Mouse (Mus musculus) bone marrow, adult 2 months (tissue): Measurements from ENCODE around the gene Atp1b2. TPM values are rescaled to one million over a fixed set of nuclear protein-coding genes. Genes with fewer than 3 reads are reported as not detected.

Experiments used
- H3K27ac ChIP-seq: fragments of 200-500 bp; 2 replicates; pipeline ENCODE4 v1.5.1; 2012; ENCODE audit warnings: low read depth, mild to moderate bottlenecking, control low read depth, inconsistent platforms, low read length; ENCODE audit not compliant: control insufficient read depth, poor library complexity, insufficient read depth
- H3K4me1 ChIP-seq: fragments of 200-500 bp; 2 replicates; pipeline ENCODE4 v1.6.1; 2011; ENCODE audit warnings: low read length; ENCODE audit not compliant: control insufficient read depth, insufficient read depth
- H3K4me3 ChIP-seq: fragments of 200-500 bp; replicated peaks from 2 replicates; pipeline ENCODE3; 2011; ENCODE audit warnings: mild to moderate bottlenecking, low read depth, low read length, control low read depth; ENCODE audit not compliant: control insufficient read depth
- CTCF ChIP-seq: fragments of 200-500 bp; IDR thresholded peaks from 2 replicates; pipeline ENCODE4 v1.5.1; 2011; ENCODE audit warnings: low read length, control low read depth; ENCODE audit not compliant: control insufficient read depth, insufficient read depth
- POLR2A ChIP-seq: fragments of 200-500 bp; IDR thresholded peaks from 2 replicates; pipeline ENCODE4 v1.6.1; 2011; ENCODE audit warnings: low read depth, mild to moderate bottlenecking, control low read depth, low read length, borderline replicate concordance; ENCODE audit not compliant: control insufficient read depth
- WGBS: fragments of 180-500 bp; shearing (Covaris S2); methylation state at CpG from one replicate; pipeline ENCODE4 v1.1.7; 2018; 5-methylcytosine and 5-hydroxymethylcytosine counted together
- polyA plus RNA-seq: library from polyadenylated mRNA; stranded (reverse); fragments of >200 nt; gene quantifications from 2 replicates; pipeline ENCODE4 v1.2.4, GENCODE M21; 2011; ENCODE audit warnings: low replicate concordance; ENCODE audit not compliant: missing spikeins, insufficient read depth, insufficient read length

Gene Atp1b2
- polyA plus RNA-seq, 1 experiment = 12.1 TPM

DNA sequence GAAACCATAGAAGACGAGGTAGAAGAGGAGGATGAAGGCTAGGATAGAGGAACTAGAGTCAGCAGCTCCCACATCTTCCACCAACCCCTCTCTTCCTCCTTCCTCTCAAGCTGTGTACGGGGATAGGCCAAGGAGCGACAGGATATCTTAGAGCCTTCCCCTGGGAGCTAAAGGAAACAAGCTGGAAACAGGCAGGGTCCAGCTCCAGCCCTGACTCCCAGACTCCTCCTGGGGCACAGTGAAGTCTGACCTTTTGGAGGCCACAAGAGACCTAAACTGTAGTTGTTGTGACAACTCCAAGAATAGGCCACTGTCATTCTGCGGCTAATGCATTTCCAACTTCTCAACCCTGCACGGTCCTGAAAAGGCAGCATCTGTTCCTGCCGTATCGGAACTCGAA, 2.2 kb downstream of the Atp1b2 start:
- 83% methylated on average over 8 of the region's 8 CpGs for WGBS
- no peak overlapping the region for H3K4me3 ChIP-seq
- TF ChIP-seq CTCF (no peak), POLR2A (no peak)
- H3K4me1 ChIP-seq = no peaks in the 10 kb centered on the region
- no peak overlapping the region for H3K27ac ChIP-seq

DNA sequence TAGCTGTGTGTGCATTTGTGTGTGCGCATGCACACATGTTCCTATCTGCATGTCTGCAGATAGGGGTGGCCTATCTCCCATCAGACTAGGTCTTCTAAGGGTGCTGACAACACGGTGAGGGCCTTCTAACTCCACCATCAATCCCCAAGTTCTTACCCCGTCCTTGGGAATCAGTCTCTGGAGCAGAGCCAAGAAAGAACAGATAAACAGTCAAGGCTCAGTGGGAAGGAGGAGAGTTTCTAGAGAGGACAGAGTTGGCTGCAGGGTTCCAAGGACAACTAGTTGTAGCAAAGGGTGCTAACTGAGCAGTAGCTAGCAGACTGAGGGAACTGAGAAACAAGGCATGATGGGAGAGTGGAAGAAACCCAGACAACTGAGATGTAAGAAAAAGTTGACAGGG, 4.0 kb downstream of the Atp1b2 start:
- Histone ChIP-seq H3K4me3 (no peak overlapping the region), H3K27ac (no peak overlapping the region), H3K4me1 (no peaks in the 10 kb centered on the region)
- WGBS = 57% methylated on average over 3 of the region's 3 CpGs
- TF ChIP-seq CTCF = no peak
- no peak for TF ChIP-seq POLR2A

DNA sequence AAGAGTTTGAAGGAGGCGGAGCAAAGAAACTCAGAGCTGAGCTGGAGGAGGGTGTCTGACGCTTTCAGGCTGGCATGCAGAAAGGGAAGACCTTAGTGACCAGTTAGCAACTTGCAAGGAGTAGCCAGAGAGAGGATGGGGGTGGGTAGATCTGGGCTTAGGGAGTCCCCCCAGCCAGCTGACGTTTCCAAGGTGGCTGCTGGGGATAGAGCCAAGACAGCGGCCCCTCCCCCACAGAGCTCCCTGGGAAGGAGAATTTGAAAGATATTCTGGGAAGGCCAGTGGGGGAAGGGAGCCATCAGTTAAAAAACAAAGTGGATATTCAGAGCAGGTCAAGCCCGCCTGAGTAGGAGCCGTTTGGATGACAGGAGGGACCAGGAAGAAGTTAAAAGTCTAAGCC, 5.6 kb downstream of the Atp1b2 start:
- WGBS = 63% methylated on average over 6 of the region's 6 CpGs
- TF ChIP-seq POLR2A (no peak), CTCF (no peak)
- H3K27ac ChIP-seq = no peak overlapping the region
- H3K4me3 ChIP-seq = no peak overlapping the region
- no peaks in the 10 kb centered on the region for H3K4me1 ChIP-seq

DNA sequence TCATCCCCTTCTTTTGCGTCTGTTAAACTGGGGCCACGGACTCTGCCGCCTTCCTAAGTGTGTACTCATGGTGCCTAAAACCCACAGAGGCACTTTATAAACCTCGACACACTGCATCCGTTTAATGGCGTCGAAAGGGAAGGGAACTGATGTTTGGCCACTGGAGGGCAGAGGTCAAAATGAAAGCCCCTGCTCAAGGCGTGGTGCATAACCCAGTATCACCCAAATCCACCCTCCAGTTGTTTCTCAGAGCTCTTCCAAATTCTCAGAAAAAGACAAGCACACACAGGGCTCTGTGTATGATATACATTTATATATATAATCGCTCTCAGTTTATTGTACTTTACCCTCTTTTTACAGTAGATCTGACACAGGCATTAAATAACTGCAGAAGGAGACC, 6.3 kb downstream of the Atp1b2 start:
- 16% methylated on average over 9 of the region's 9 CpGs for WGBS
- TF ChIP-seq POLR2A (no peak), CTCF (peak; percentile 12; the same call in 1 of the 2 replicates)
- H3K27ac ChIP-seq = no peak overlapping the region
- no peak overlapping the region for H3K4me3 ChIP-seq
- H3K4me1 ChIP-seq = no peaks in the 10 kb centered on the region

DNA sequence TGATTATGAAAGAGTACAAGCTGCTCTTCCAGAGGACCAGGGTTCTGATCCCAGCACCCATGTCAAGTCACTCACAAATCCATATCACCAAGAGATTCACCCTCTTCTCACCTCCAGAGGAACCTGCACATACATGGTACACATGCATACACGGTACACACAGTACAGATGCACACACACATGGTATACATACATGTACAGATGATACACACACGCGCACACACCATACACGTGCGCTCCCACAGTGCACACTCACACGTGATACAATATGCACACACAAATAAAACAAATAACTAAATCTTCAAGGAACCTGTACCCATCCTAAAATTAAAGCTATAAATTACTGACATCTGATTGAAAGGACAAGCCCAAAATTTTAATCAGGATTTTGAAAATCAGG, 10.9 kb downstream of the Atp1b2 start:
- H3K27ac ChIP-seq = no peak overlapping the region
- TF ChIP-seq CTCF = no peak
- H3K4me3 ChIP-seq = no peak overlapping the region
- no peaks in the 10 kb centered on the region; the same call in 1 of the 2 replicates for H3K4me1 ChIP-seq
- WGBS = 90% methylated on average over 6 of the region's 6 CpGs

DNA sequence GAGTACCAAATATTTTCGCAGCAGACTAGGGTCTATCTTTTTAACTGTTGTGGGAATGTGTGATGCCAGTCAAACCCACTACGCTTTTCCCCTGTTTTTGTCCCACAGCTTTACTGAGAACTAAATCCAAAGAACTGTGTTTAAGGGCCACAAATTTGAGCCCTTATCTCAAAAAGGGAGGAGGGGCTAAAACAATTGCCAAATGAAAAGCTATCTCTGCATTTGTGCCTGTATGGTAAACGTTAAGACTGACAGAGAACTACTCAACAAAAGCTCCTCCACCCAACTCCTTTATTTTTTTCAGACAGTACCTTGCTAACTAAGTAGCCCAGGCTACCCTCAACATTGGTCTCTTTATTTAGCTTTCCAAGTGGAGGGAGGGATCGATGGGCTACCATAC, 12.9 kb downstream of the Atp1b2 start:
- H3K4me1 ChIP-seq = no peaks in the 10 kb centered on the region; the same call in none of the 2 replicates
- no peak overlapping the region for H3K4me3 ChIP-seq
- TF ChIP-seq POLR2A (no peak), CTCF (no peak)
- H3K27ac ChIP-seq = no peak overlapping the region
- 65% methylated on average over 4 of the region's 4 CpGs for WGBS

DNA sequence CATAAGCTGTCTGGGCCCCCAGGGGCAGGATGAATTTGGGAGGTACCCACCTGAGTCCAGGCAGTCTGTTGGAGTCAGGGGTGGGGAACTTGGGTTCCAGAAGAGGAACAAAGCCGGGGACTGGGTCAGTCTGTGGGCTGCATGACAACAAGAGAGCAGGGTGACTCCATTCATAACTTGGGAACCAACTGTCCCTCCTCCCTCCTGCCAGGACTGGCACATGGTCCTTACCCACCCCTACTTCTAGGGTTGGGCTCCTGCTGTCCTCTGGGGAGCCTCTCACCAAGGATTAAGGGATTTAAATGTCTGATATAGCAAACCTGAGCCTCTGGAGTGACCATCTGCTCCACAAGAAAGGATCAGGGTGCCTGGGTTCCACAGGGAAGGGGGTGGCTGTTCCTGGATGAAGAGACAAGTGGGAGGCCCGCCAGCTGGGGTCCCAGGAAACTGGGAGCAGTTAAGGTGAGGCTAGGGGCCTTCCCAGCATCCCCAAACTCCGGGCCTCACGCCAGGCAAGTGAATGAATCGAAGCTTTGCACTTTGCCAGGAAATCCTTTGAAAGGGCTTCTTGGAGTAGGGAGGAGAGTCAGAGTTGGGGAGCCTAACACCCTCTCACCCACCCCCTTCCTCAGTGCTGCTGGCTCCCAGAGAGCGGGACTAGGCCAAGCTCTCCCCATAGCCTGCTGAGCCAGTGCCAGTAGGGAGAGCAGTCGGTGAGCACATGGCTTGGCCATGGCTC, 13.7 kb downstream of the Atp1b2 start:
- TF ChIP-seq CTCF (no peak), POLR2A (no peak)
- Histone ChIP-seq H3K4me3 (no peak overlapping the region), H3K27ac (0 out of 2 replicates have a peak overlapping the region, but pooled peaks have one; percentile 19), H3K4me1 (no peaks in the 10 kb centered on the region; the same call in none of the 2 replicates)
- 74% methylated on average over 7 of the region's 7 CpGs for WGBS

DNA sequence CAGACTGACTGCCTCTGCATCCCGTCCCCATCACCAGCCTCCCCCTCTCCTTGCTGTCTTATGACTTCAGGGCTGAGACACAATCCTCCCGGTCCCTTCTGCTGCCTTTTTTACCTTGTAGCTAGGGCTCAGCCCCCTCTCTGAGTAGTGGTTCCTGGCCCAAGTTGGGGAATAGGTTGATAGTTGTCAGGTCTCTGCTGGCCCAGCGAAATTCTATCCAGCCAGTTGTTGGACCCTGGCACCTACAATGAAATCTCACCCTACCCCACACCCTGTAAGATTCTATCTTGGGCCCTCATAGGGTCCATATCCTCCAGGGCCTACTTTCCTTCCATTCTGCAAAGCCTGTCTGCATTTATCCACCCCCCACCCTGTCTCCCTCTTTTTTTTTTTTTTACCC, 14.3 kb downstream of the Atp1b2 start:
- Histone ChIP-seq H3K4me1 (no peaks in the 10 kb centered on the region; the same call in none of the 2 replicates), H3K27ac (no peak overlapping the region), H3K4me3 (no peak overlapping the region)
- WGBS = 82% methylated on average over 3 of the region's 3 CpGs
- TF ChIP-seq POLR2A = no peak
- TF ChIP-seq CTCF = no peak

DNA sequence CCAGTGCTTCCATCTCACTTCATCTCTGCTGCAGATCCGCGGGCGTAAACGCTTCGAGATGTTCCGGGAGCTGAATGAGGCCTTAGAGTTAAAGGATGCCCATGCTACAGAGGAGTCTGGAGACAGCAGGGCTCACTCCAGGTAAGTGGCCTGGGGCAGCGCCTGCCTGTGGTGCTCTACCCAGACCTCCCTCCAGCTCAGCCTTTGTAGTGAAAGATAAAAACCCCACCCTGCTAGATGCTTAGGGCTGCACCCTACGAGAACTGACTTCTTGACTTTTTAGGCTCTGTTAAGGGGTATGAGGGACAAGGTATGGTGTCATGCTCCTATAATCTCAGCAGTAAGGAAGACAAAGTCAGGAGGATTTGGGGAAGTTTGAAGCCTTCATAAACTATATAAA, 15.1 kb downstream of the Atp1b2 start:
- H3K4me1 ChIP-seq = peaks cover 1% of the 10 kb centered on the region
- TF ChIP-seq CTCF (no peak), POLR2A (no peak)
- H3K4me3 ChIP-seq = no peak overlapping the region
- no peak overlapping the region for H3K27ac ChIP-seq
- WGBS = 87% methylated on average over 8 of the region's 8 CpGs
